Mouse (Mus musculus): Measurements from ENCODE around the gene Cdk6.

DNA sequence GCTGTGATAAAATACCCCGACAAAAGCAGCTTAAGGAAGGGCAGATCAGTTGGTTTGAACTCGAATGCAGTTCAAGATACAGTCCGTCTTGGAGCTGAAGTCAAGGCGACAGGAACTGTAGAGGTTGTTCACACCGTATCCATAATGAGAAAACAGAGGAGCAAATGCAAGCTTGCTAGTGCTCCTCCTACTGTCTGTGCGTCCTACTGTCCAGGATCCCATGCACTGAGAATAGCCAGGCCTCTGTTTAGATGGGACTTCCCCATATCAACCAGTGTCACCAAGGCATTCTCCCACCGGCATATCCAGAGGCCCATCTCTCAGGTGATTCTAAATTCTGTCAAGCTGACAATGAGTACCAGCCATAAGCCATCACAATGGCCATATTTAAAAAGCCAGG lies 18.6 kb downstream of the Cdk6 start:
- TF ChIP-seq CTCF (IDR thresholded peaks at IDR 0.05; ENCODE audit: low read depth): no peak
- TF ChIP-seq EP300 (optimal IDR thresholded peaks at IDR 0.05): no peak
